Mouse (Mus musculus) MN1 (cell line): ENCODE measurements around the gene Proser1.

Source experiments
- DNase-seq: peaks from one replicate; pipeline ENCODE4 v3.0.0-alpha.2; 2016; ENCODE audit warnings: low spot score

Proser1 gene

GRCm38 (mm10) chr3:53463046-53463764, at the start of gene Proser1, which contains the start of gene Nhlrc3:
Gene Proser1 (plus strand): TSS chr3:53463666.
Gene Nhlrc3 (minus strand): TSS chr3:53463332.
- peak; percentile 98 for DNase-seq

- no peak for DNase-seq
Measured at GRCm38 (mm10) chr3:53413959-53414358, 49.5 kb upstream of the Proser1 start.

- DNase-seq: no peak
Measured at GRCm38 (mm10) chr3:53416036-53416506, 47.4 kb upstream of the Proser1 start.

GRCm38 (mm10) chr3:53417701-53418100, 45.8 kb upstream of the Proser1 start:
- DNase-seq: no peak

- DNase-seq: no peak
Measured at GRCm38 (mm10) chr3:53421656-53422055, 41.8 kb upstream of the Proser1 start.

- DNase-seq: no peak
Measured at GRCm38 (mm10) chr3:53422691-53423090, 40.8 kb upstream of the Proser1 start.

GRCm38 (mm10) chr3:53423576-53423975, 39.9 kb upstream of the Proser1 start:
- DNase-seq: no peak

GRCm38 (mm10) chr3:53434610-53435009, 28.9 kb upstream of the Proser1 start:
- no peak for DNase-seq

- DNase-seq: no peak
Measured at GRCm38 (mm10) chr3:53436550-53436949, 26.9 kb upstream of the Proser1 start.

- DNase-seq: no peak
Measured at GRCm38 (mm10) chr3:53445540-53445939, 17.9 kb upstream of the Proser1 start.

GRCm38 (mm10) chr3:53446801-53447200, 16.7 kb upstream of the Proser1 start:
- DNase-seq: no peak

GRCm38 (mm10) chr3:53448208-53448607, 15.3 kb upstream of the Proser1 start:
- peak; percentile 90 for DNase-seq

GRCm38 (mm10) chr3:53450666-53451065, 12.8 kb upstream of the Proser1 start:
- no peak for DNase-seq

GRCm38 (mm10) chr3:53452351-53452750, 11.1 kb upstream of the Proser1 start:
- DNase-seq: no peak

GRCm38 (mm10) chr3:53453346-53453745, 10.1 kb upstream of the Proser1 start:
- DNase-seq: no peak

- DNase-seq: no peak
Measured at GRCm38 (mm10) chr3:53454005-53454404, 9.5 kb upstream of the Proser1 start.

- DNase-seq: no peak
Measured at GRCm38 (mm10) chr3:53454561-53454960, 8.9 kb upstream of the Proser1 start.

- no peak for DNase-seq
Measured at GRCm38 (mm10) chr3:53454984-53455383, 8.5 kb upstream of the Proser1 start.

GRCm38 (mm10) chr3:53457750-53458149, 5.7 kb upstream of the Proser1 start:
- no peak for DNase-seq

- DNase-seq: no peak
Measured at GRCm38 (mm10) chr3:53460106-53460505, 3.4 kb upstream of the Proser1 start.

- no peak for DNase-seq
Measured at GRCm38 (mm10) chr3:53462701-53463045, 793 bp upstream of the Proser1 start.

- DNase-seq: no peak
Measured at GRCm38 (mm10) chr3:53463765-53464114, 274 bp downstream of the Proser1 start.

GRCm38 (mm10) chr3:53464146-53464698, 756 bp downstream of the Proser1 start:
- no peak for DNase-seq

- DNase-seq: no peak
Measured at GRCm38 (mm10) chr3:53465330-53465729, 1.9 kb downstream of the Proser1 start.
